Mouse (Mus musculus): ENCODE data around the gene Lzic. TPM values are rescaled to one million over a fixed set of nuclear protein-coding genes. Genes with fewer than 3 reads are reported as not detected.

Gene Lzic
- 42.2 and 46.5 TPM in 2 replicates for polyA plus RNA-seq (2014; fragmentation: Nextera tagmentation; extraction: Ambion mirVana)

DNA sequence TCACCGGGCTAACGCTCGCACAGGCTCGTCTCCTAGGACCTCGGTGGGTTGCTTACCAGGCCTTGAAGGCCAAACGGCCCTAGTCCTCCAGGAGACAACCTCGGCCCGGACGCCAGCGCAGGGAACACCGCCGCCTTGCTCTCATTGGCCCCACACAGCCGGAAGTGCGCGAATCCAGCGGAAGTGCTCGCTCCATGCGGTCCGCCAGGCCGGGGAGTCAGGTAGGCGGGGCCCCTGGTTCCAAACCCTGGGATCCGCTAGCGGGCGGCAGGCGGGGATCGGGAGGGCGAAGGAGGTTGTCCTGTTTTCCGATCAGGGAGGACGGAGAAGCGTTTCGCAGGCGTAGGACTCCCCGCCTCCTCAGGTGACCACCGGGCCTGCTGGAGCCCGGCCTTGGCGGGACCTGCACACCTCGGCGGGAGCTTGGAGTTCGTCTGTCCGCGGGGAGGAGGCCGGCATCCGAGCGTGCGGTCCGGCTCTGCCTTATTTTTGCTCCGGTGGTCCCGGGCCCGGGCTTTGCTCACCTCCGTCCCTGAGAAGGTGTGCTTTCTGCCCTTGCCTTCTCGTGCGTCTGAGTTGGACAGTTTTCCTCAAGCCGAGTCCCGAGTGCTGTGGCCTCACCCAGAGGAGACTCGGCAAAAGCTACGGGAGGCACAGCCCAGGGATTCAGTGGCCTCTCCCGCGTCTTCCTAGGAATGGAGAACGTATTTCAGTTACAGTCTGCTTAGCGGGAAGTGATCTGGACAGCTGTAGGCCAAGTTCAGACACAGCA lies at the start of gene Lzic, which contains the start of gene Nmnat1:
Gene Lzic (plus strand): TSS at position 177 of the 772 bp plus-strand sequence.
Gene Nmnat1 (minus strand): TSS at position 150 of the 772 bp plus-strand sequence.
- peak within 1 kb of the TSS; percentile 58 for H3K4me3 ChIP-seq (ENCODE audit: low read depth, low read length)
- no peaks in the 10 kb centered on the region for H3K27me3 ChIP-seq (replicated peaks; ENCODE audit: control insufficient read depth, insufficient read depth, low read length)
- ATAC-seq (replicated peaks; ENCODE audit: low FRiP score, low TSS enrichment, low read depth) = peak; percentile 98
- H3K4me1 ChIP-seq (replicated peaks; ENCODE audit: control insufficient read depth, insufficient read depth, low read length) = peaks cover 8% of the 10 kb centered on the region
- peaks cover 36% of the 10 kb centered on the region for H3K36me3 ChIP-seq (ENCODE audit: control insufficient read depth, insufficient read depth, low read length)
- H3K9me3 ChIP-seq (ENCODE audit: control insufficient read depth, low read length) = no peaks in the 10 kb centered on the region
- peak within 1 kb of the TSS; percentile 88 for H3K4me2 ChIP-seq (ENCODE audit: low read length)
- DNase-seq (ENCODE audit: low spot score) = peak; percentile 97
- WGBS = under 1% methylated on average over 60 of the region's 60 CpGs
- H3K27ac ChIP-seq (ENCODE audit: low read depth) = peak within 1 kb of the TSS; percentile 70
- peak within 1 kb of the TSS; percentile 57 for H3K9ac ChIP-seq (ENCODE audit: low read length)

DNA sequence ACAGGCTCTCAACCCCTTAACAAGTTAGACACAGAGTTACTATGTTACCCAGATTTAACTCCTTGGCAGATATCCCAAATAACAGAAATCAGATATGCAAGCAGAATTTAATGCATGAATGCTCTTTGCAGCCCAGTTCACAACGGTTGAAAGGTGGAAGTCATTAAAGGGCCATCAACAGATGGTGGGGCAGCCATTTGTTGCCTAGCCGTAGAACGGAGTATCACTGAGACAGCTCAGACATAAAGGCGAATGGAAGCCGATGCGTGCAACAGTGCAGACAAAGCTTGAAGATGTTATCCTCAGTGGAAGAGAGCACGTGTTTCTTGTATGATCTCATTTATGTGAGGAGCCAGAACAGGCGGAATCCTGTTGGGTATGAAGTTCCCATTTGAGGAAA lies 44.5 kb upstream of the Lzic start:
- Histone ChIP-seq H3K27me3 (replicated peaks; ENCODE audit: control insufficient read depth, insufficient read depth, low read length) (no peaks in the 10 kb centered on the region), H3K9ac (ENCODE audit: low read length) (no peak overlapping the region), H3K4me1 (replicated peaks; ENCODE audit: control insufficient read depth, insufficient read depth, low read length) (peaks cover 9% of the 10 kb centered on the region), H3K9me3 (ENCODE audit: control insufficient read depth, low read length) (no peaks in the 10 kb centered on the region), H3K4me3 (ENCODE audit: low read depth, low read length) (no peak overlapping the region), H3K27ac (ENCODE audit: low read depth) (no peak overlapping the region), H3K4me2 (ENCODE audit: low read length) (no peak overlapping the region), H3K36me3 (ENCODE audit: control insufficient read depth, insufficient read depth, low read length) (no peaks in the 10 kb centered on the region)
- no peak for ATAC-seq (replicated peaks; ENCODE audit: low FRiP score, low TSS enrichment, low read depth)
- no peak for DNase-seq (ENCODE audit: low spot score)
- 75% methylated on average over 8 of the region's 8 CpGs for WGBS

DNA sequence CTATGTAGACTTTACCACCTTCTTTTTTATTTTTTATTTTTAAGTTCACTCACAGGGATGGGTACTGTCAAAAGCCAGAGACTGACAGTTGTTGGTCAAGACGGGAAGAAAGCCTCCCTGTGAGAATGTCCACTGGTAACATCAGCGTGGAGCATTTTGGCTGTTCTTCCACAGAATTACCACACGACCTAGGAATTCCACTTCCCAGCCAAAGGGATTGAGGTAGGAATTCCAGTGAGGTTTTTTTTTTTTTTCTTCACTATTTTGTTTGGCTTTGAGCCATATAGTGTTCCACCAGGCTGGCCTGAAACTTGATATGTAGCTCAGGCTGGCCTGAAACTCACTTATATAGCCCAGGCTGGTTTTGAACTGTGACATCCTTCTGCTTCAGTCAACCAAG lies 42.6 kb upstream of the Lzic start:
- DNase-seq (ENCODE audit: low spot score) (no peak), ATAC-seq (replicated peaks; ENCODE audit: low FRiP score, low TSS enrichment, low read depth) (no peak)
- Histone ChIP-seq H3K9me3 (ENCODE audit: control insufficient read depth, low read length) (no peaks in the 10 kb centered on the region), H3K4me2 (ENCODE audit: low read length) (no peak overlapping the region), H3K9ac (ENCODE audit: low read length) (no peak overlapping the region), H3K4me1 (replicated peaks; ENCODE audit: control insufficient read depth, insufficient read depth, low read length) (peaks cover 14% of the 10 kb centered on the region), H3K27me3 (replicated peaks; ENCODE audit: control insufficient read depth, insufficient read depth, low read length) (no peaks in the 10 kb centered on the region), H3K4me3 (ENCODE audit: low read depth, low read length) (no peak overlapping the region), H3K27ac (ENCODE audit: low read depth) (no peak overlapping the region), H3K36me3 (ENCODE audit: control insufficient read depth, insufficient read depth, low read length) (no peaks in the 10 kb centered on the region)
- WGBS = 40% methylated on average over 3 of the region's 3 CpGs

DNA sequence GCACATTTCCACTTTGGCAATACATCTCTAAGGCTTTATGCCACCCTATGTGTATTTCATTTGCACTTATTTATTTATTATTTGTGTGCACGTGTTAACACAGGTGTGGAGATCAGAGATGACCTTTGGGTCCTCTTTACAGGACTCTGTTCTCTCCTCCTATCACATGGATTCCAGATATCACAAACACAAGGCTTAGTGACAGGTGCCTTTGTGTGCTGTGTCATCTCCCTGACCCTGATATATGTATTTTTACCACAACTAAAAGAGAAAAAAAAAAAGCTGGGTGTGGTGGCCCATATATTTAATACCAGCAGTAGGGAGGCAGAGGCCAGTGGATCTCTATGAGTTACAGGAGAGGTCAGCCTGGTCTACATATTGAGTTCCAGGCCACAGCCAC lies 40.6 kb upstream of the Lzic start:
- Histone ChIP-seq H3K27ac (ENCODE audit: low read depth) (peak overlapping the region; percentile 92; the same call in 1 of the 2 replicates), H3K27me3 (replicated peaks; ENCODE audit: control insufficient read depth, insufficient read depth, low read length) (no peaks in the 10 kb centered on the region), H3K4me1 (replicated peaks; ENCODE audit: control insufficient read depth, insufficient read depth, low read length) (peaks cover 14% of the 10 kb centered on the region), H3K9ac (ENCODE audit: low read length) (no peak overlapping the region), H3K36me3 (ENCODE audit: control insufficient read depth, insufficient read depth, low read length) (no peaks in the 10 kb centered on the region), H3K4me2 (ENCODE audit: low read length) (no peak overlapping the region; the same call in 1 of the 2 replicates), H3K9me3 (ENCODE audit: control insufficient read depth, low read length) (no peaks in the 10 kb centered on the region), H3K4me3 (ENCODE audit: low read depth, low read length) (no peak overlapping the region)
- 69% methylated on average over 1 of the region's 1 CpGs for WGBS
- ATAC-seq (replicated peaks; ENCODE audit: low FRiP score, low TSS enrichment, low read depth) = no peak
- DNase-seq (ENCODE audit: low spot score) = no peak

DNA sequence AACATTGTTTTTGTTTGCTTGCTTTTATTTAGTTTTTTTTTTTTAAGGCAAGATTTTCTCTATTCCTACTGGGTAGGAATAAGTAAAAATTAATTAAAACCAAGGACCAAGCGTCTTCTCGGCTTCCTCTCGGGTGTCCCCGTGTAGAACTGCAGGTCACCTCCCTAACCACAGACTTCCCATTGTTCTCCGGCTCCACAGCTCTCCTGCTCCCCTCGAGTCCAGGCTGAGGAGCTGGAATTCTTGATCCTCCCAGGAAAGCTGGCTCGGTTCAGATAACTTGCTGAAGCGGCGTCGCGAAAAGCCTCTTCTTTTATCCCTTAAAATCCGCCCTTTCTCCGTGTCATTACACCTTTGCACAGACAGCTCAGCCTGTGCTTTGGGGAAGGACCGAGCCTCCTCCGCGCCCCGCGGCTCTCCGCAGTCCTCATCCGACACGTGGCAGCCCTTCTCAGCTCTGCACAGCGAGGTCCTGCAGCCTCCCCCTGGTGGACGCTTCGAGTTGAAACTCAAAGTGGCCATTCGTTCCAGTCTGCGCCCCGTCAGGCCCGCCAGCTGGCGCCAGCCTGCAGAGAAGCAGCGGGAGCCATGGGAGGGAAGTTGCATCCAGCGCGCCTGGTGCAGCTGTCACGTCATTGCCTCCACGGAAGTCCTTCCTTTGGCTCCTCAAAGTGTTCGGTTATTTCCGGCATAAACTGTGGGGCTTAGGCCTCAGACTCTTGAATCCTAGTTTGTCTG lies 39.9 kb upstream of the Lzic start:
- peak overlapping the region; percentile 56 for H3K4me2 ChIP-seq (ENCODE audit: low read length)
- peak; percentile 97 for ATAC-seq (replicated peaks; ENCODE audit: low FRiP score, low TSS enrichment, low read depth)
- peak; percentile 95 for DNase-seq (ENCODE audit: low spot score)
- H3K9ac ChIP-seq (ENCODE audit: low read length) = peak overlapping the region; percentile 52
- no peaks in the 10 kb centered on the region for H3K36me3 ChIP-seq (ENCODE audit: control insufficient read depth, insufficient read depth, low read length)
- H3K27me3 ChIP-seq (replicated peaks; ENCODE audit: control insufficient read depth, insufficient read depth, low read length) = no peaks in the 10 kb centered on the region
- 1% methylated on average over 36 of the region's 36 CpGs for WGBS
- no peaks in the 10 kb centered on the region for H3K9me3 ChIP-seq (ENCODE audit: control insufficient read depth, low read length)
- H3K4me1 ChIP-seq (replicated peaks; ENCODE audit: control insufficient read depth, insufficient read depth, low read length) = peaks cover 14% of the 10 kb centered on the region
- peak overlapping the region; percentile 92 for H3K27ac ChIP-seq (ENCODE audit: low read depth)
- peak overlapping the region; percentile 24; the same call in 1 of the 2 replicates for H3K4me3 ChIP-seq (ENCODE audit: low read depth, low read length)

DNA sequence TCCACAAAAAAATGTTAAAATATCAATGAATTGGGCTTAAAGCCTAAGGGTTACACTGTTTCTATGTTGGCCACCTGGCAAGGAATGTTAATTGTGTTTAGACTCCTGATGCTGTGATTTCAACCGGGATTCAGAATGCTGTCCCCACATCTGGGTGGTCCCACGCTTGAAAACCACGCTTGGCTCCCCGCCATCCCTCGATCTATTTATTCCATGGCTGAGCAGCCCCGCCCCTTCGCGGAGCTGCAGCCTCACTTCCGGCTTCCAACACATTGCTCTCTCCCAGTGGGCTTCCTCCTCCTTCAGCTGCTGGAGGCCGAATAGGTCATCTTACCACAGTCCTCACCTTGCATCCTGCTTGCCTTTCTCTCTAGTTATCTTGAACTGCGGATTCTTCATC lies 39.2 kb upstream of the Lzic start:
- peak overlapping the region; percentile 52 for H3K9ac ChIP-seq (ENCODE audit: low read length)
- WGBS = 4% methylated on average over 11 of the region's 11 CpGs
- H3K9me3 ChIP-seq (ENCODE audit: control insufficient read depth, low read length) = no peaks in the 10 kb centered on the region

DNA sequence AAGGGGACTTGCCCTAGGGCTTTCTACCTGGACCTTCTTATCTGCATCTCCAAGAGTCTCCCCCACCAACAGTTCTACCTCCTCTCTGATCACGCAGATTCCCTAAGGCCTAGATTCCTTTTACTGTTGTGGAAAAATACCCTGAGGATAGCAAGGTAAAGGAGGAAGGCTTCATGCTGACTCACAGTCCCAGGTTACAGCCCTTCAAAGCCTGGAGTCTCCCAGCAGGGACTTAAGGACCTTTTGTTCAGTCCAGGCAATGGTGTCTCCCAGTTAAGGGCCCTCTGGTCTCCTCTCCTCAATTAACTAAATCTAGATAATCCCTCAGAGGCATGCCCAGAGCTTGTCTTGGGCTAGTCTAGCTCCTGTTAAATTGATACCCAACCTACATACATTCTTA lies 38.7 kb upstream of the Lzic start:
- 57% methylated on average over 1 of the region's 1 CpGs for WGBS
- no peaks in the 10 kb centered on the region for H3K27me3 ChIP-seq (replicated peaks; ENCODE audit: control insufficient read depth, insufficient read depth, low read length)
- H3K4me3 ChIP-seq (ENCODE audit: low read depth, low read length) = no peak overlapping the region
- no peaks in the 10 kb centered on the region for H3K36me3 ChIP-seq (ENCODE audit: control insufficient read depth, insufficient read depth, low read length)
- DNase-seq (ENCODE audit: low spot score) (no peak), ATAC-seq (replicated peaks; ENCODE audit: low FRiP score, low TSS enrichment, low read depth) (no peak)
- H3K9me3 ChIP-seq (ENCODE audit: control insufficient read depth, low read length) = no peaks in the 10 kb centered on the region
- no peak overlapping the region for H3K9ac ChIP-seq (ENCODE audit: low read length)
- peak overlapping the region; percentile 92 for H3K27ac ChIP-seq (ENCODE audit: low read depth)
- peaks cover 14% of the 10 kb centered on the region for H3K4me1 ChIP-seq (replicated peaks; ENCODE audit: control insufficient read depth, insufficient read depth, low read length)
- no peak overlapping the region; the same call in 1 of the 2 replicates for H3K4me2 ChIP-seq (ENCODE audit: low read length)

More for the DNA sequence above, 39.2 kb upstream of the Lzic start:
- DNase-seq (ENCODE audit: low spot score) (peak; percentile 87), ATAC-seq (replicated peaks; ENCODE audit: low FRiP score, low TSS enrichment, low read depth) (peak; percentile 37)
- Histone ChIP-seq H3K4me2 (ENCODE audit: low read length) (peak overlapping the region; percentile 56), H3K27me3 (replicated peaks; ENCODE audit: control insufficient read depth, insufficient read depth, low read length) (no peaks in the 10 kb centered on the region), H3K4me1 (replicated peaks; ENCODE audit: control insufficient read depth, insufficient read depth, low read length) (peaks cover 14% of the 10 kb centered on the region), H3K27ac (ENCODE audit: low read depth) (peak overlapping the region; percentile 92), H3K36me3 (ENCODE audit: control insufficient read depth, insufficient read depth, low read length) (no peaks in the 10 kb centered on the region), H3K4me3 (ENCODE audit: low read depth, low read length) (no peak overlapping the region; the same call in 1 of the 2 replicates)

DNA sequence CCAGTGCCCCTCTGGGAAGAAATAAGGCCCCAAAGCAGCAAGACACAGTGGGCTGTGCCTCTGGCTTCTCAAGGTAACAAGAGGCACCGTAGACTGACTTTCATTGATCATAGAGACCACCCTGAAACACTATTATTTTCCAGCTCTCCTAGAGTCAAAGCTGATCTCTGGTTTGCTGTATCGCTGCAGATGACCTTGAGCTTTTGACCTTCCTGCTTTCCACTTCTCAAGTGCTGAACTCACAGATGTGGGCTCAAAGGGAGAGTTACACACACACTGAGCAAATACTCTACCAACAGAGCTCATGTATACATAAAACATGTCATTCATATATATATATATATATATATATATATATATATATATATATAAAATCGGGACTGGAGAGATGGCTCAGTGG lies 34.4 kb upstream of the Lzic start:
- Histone ChIP-seq H3K36me3 (ENCODE audit: control insufficient read depth, insufficient read depth, low read length) (no peaks in the 10 kb centered on the region), H3K27ac (ENCODE audit: low read depth) (no peak overlapping the region), H3K9ac (ENCODE audit: low read length) (no peak overlapping the region), H3K27me3 (replicated peaks; ENCODE audit: control insufficient read depth, insufficient read depth, low read length) (no peaks in the 10 kb centered on the region), H3K4me2 (ENCODE audit: low read length) (no peak overlapping the region), H3K4me3 (ENCODE audit: low read depth, low read length) (no peak overlapping the region), H3K9me3 (ENCODE audit: control insufficient read depth, low read length) (no peaks in the 10 kb centered on the region), H3K4me1 (replicated peaks; ENCODE audit: control insufficient read depth, insufficient read depth, low read length) (peaks cover 4% of the 10 kb centered on the region)
- DNase-seq (ENCODE audit: low spot score) (no peak), ATAC-seq (replicated peaks; ENCODE audit: low FRiP score, low TSS enrichment, low read depth) (no peak)
- 81% methylated on average over 3 of the region's 3 CpGs for WGBS

All from intestine, embryonic 14.5 days (tissue).